Mouse (Mus musculus): ENCODE results near the gene Pgm5. TPM values are rescaled to one million over a fixed set of nuclear protein-coding genes. Genes with fewer than 3 reads are reported as not detected.
A peak's percentile ranks its signal among the peaks of the same experiment; 100 is the strongest.

Pgm5 gene
- polyA plus RNA-seq, 1 experiment from 2014 or later = 7.8 TPM

GRCm38 (mm10) chr19:24701716-24702115 lies 159.9 kb downstream of the Pgm5 start:
- H3K36me3 ChIP-seq (ENCODE audit: control insufficient read depth, insufficient read depth, low read length) = 0 out of 2 replicates have a peak, but pooled peaks cover 6% of the 10 kb centered on the region
- 78% methylated on average over 8 of the region's 8 CpGs for WGBS
- H3K9ac ChIP-seq (ENCODE audit: low read length) = no peak overlapping the region
- peaks cover 6 to 19% of the 10 kb centered on the region in 2 experiments for H3K4me1 ChIP-seq (ENCODE audit: control insufficient read depth in 2 of 2, insufficient read depth in 2 of 2, low read length in 2 of 2)
- no peak overlapping the region for H3K4me2 ChIP-seq (ENCODE audit: low read length)
- no peak overlapping the region for H3K4me3 ChIP-seq (ENCODE audit: control insufficient read depth in 1 of 2, insufficient read depth in 1 of 2, low read depth in 1 of 2, low read length in 2 of 2)
- ATAC-seq (ENCODE audit: insufficient number of reproducible peaks, insufficient read depth, low FRiP score, low read depth) = no peak
- H3K9me3 ChIP-seq (ENCODE audit: control insufficient read depth, low read length) = no peaks in the 10 kb centered on the region
- H3K27ac ChIP-seq (replicated peaks in 1 of 2; ENCODE audit: control insufficient read depth in 1 of 2, insufficient read depth in 1 of 2, low read depth in 2 of 2, low read length in 2 of 2) = no peak overlapping the region
- no peaks in the 10 kb centered on the region for H3K27me3 ChIP-seq (ENCODE audit: control insufficient read depth, insufficient read depth, low read length)

GRCm38 (mm10) chr19:24700664-24701063 lies 161.0 kb downstream of the Pgm5 start:
- ATAC-seq (ENCODE audit: insufficient number of reproducible peaks, insufficient read depth, low FRiP score, low read depth) = no peak
- 61% methylated on average over 5 of the region's 5 CpGs for WGBS
- H3K4me2 ChIP-seq (ENCODE audit: low read length) = no peak overlapping the region
- H3K27me3 ChIP-seq (ENCODE audit: control insufficient read depth, insufficient read depth, low read length) = no peaks in the 10 kb centered on the region
- no peak overlapping the region for H3K9ac ChIP-seq (ENCODE audit: low read length)
- H3K4me3 ChIP-seq (ENCODE audit: control insufficient read depth in 1 of 2, insufficient read depth in 1 of 2, low read depth in 1 of 2, low read length in 2 of 2) = no peak overlapping the region
- 0 out of 2 replicates have a peak, but pooled peaks cover 3% of the 10 kb centered on the region for H3K36me3 ChIP-seq (ENCODE audit: control insufficient read depth, insufficient read depth, low read length)
- H3K4me1 ChIP-seq (ENCODE audit: control insufficient read depth in 2 of 2, insufficient read depth in 2 of 2, low read length in 2 of 2) = peaks cover 6 to 10% of the 10 kb centered on the region in 2 experiments; a peak in 3 of 4 replicates
- no peak overlapping the region for H3K27ac ChIP-seq (replicated peaks in 1 of 2; ENCODE audit: control insufficient read depth in 1 of 2, insufficient read depth in 1 of 2, low read depth in 2 of 2, low read length in 2 of 2)
- no peaks in the 10 kb centered on the region for H3K9me3 ChIP-seq (ENCODE audit: control insufficient read depth, low read length)

- no peak overlapping the region for H3K9ac ChIP-seq (ENCODE audit: low read length)
- peaks cover 6 to 8% of the 10 kb centered on the region in 2 experiments; a peak in 2 of 4 replicates for H3K4me1 ChIP-seq (ENCODE audit: control insufficient read depth in 2 of 2, insufficient read depth in 2 of 2, low read length in 2 of 2)
- no peak overlapping the region for H3K27ac ChIP-seq (replicated peaks in 1 of 2; ENCODE audit: control insufficient read depth in 1 of 2, insufficient read depth in 1 of 2, low read depth in 2 of 2, low read length in 2 of 2)
- H3K4me3 ChIP-seq (ENCODE audit: control insufficient read depth in 1 of 2, insufficient read depth in 1 of 2, low read depth in 1 of 2, low read length in 2 of 2) = no peak overlapping the region
- no peak overlapping the region for H3K4me2 ChIP-seq (ENCODE audit: low read length)
- 0 out of 2 replicates have a peak, but pooled peaks cover 3% of the 10 kb centered on the region for H3K36me3 ChIP-seq (ENCODE audit: control insufficient read depth, insufficient read depth, low read length)
- H3K27me3 ChIP-seq (ENCODE audit: control insufficient read depth, insufficient read depth, low read length) = no peaks in the 10 kb centered on the region
- H3K9me3 ChIP-seq (ENCODE audit: control insufficient read depth, low read length) = no peaks in the 10 kb centered on the region
- no peak for ATAC-seq (ENCODE audit: insufficient number of reproducible peaks, insufficient read depth, low FRiP score, low read depth)
Observed at GRCm38 (mm10) chr19:24699910-24700309, 161.7 kb downstream of the Pgm5 start.

- Histone ChIP-seq H3K27ac (replicated peaks in 1 of 2; ENCODE audit: control insufficient read depth in 1 of 2, insufficient read depth in 1 of 2, low read depth in 2 of 2, low read length in 2 of 2) (no peak overlapping the region), H3K4me2 (ENCODE audit: low read length) (no peak overlapping the region), H3K36me3 (ENCODE audit: control insufficient read depth, insufficient read depth, low read length) (0 out of 2 replicates have a peak, but pooled peaks cover 3% of the 10 kb centered on the region), H3K9ac (ENCODE audit: low read length) (no peak overlapping the region), H3K9me3 (ENCODE audit: control insufficient read depth, low read length) (no peaks in the 10 kb centered on the region), H3K27me3 (ENCODE audit: control insufficient read depth, insufficient read depth, low read length) (no peaks in the 10 kb centered on the region), H3K4me1 (ENCODE audit: control insufficient read depth in 2 of 2, insufficient read depth in 2 of 2, low read length in 2 of 2) (peaks cover 6 to 8% of the 10 kb centered on the region in 2 experiments; a peak in 2 of 4 replicates), H3K4me3 (ENCODE audit: control insufficient read depth in 1 of 2, insufficient read depth in 1 of 2, low read depth in 1 of 2, low read length in 2 of 2) (no peak overlapping the region)
- no peak for ATAC-seq (ENCODE audit: insufficient number of reproducible peaks, insufficient read depth, low FRiP score, low read depth)
- WGBS = 77% methylated on average over 3 of the region's 3 CpGs
Observed at GRCm38 (mm10) chr19:24699196-24699595, 162.5 kb downstream of the Pgm5 start.

GRCm38 (mm10) chr19:24698651-24699050 lies 163.0 kb downstream of the Pgm5 start:
- Histone ChIP-seq H3K9ac (ENCODE audit: low read length) (no peak overlapping the region), H3K27me3 (ENCODE audit: control insufficient read depth, insufficient read depth, low read length) (no peaks in the 10 kb centered on the region), H3K4me1 (ENCODE audit: control insufficient read depth in 2 of 2, insufficient read depth in 2 of 2, low read length in 2 of 2) (peaks cover 6 to 8% of the 10 kb centered on the region in 2 experiments; a peak in 2 of 4 replicates), H3K4me3 (ENCODE audit: control insufficient read depth in 1 of 2, insufficient read depth in 1 of 2, low read depth in 1 of 2, low read length in 2 of 2) (no peak overlapping the region), H3K9me3 (ENCODE audit: control insufficient read depth, low read length) (no peaks in the 10 kb centered on the region), H3K27ac (replicated peaks in 1 of 2; ENCODE audit: control insufficient read depth in 1 of 2, insufficient read depth in 1 of 2, low read depth in 2 of 2, low read length in 2 of 2) (0 out of 4 replicates have a peak overlapping the region, but pooled peaks of 1 of the 2 experiments have one; percentile 11), H3K36me3 (ENCODE audit: control insufficient read depth, insufficient read depth, low read length) (0 out of 2 replicates have a peak, but pooled peaks cover 3% of the 10 kb centered on the region), H3K4me2 (ENCODE audit: low read length) (no peak overlapping the region)
- no peak for ATAC-seq (ENCODE audit: insufficient number of reproducible peaks, insufficient read depth, low FRiP score, low read depth)
- WGBS = 57% methylated on average over 5 of the region's 5 CpGs

GRCm38 (mm10) chr19:24697946-24698345 lies 163.7 kb downstream of the Pgm5 start:
- H3K4me2 ChIP-seq (ENCODE audit: low read length) = no peak overlapping the region
- no peak overlapping the region for H3K4me3 ChIP-seq (ENCODE audit: control insufficient read depth in 1 of 2, insufficient read depth in 1 of 2, low read depth in 1 of 2, low read length in 2 of 2)
- no peak overlapping the region for H3K9ac ChIP-seq (ENCODE audit: low read length)
- no peak for ATAC-seq (ENCODE audit: insufficient number of reproducible peaks, insufficient read depth, low FRiP score, low read depth)
- H3K36me3 ChIP-seq (ENCODE audit: control insufficient read depth, insufficient read depth, low read length) = peaks cover 3% of the 10 kb centered on the region; the same call in 1 of the 2 replicates
- H3K4me1 ChIP-seq (ENCODE audit: control insufficient read depth in 2 of 2, insufficient read depth in 2 of 2, low read length in 2 of 2) = peaks cover 6 to 8% of the 10 kb centered on the region in 2 experiments; a peak in 2 of 4 replicates
- no peaks in the 10 kb centered on the region for H3K9me3 ChIP-seq (ENCODE audit: control insufficient read depth, low read length)
- 26% methylated on average over 1 of the region's 1 CpGs for WGBS
- no peaks in the 10 kb centered on the region for H3K27me3 ChIP-seq (ENCODE audit: control insufficient read depth, insufficient read depth, low read length)
- no peak overlapping the region for H3K27ac ChIP-seq (replicated peaks in 1 of 2; ENCODE audit: control insufficient read depth in 1 of 2, insufficient read depth in 1 of 2, low read depth in 2 of 2, low read length in 2 of 2)

- H3K4me1 ChIP-seq (ENCODE audit: control insufficient read depth in 2 of 2, insufficient read depth in 2 of 2, low read length in 2 of 2) = peaks cover 3 to 5% of the 10 kb centered on the region in 2 experiments
- no peak overlapping the region for H3K4me2 ChIP-seq (ENCODE audit: low read length)
- WGBS = 52% methylated on average over 2 of the region's 2 CpGs
- no peak for ATAC-seq (ENCODE audit: insufficient number of reproducible peaks, insufficient read depth, low FRiP score, low read depth)
- no peak overlapping the region for H3K27ac ChIP-seq (replicated peaks in 1 of 2; ENCODE audit: control insufficient read depth in 1 of 2, insufficient read depth in 1 of 2, low read depth in 2 of 2, low read length in 2 of 2)
- H3K9me3 ChIP-seq (ENCODE audit: control insufficient read depth, low read length) = no peaks in the 10 kb centered on the region
- no peak overlapping the region for H3K4me3 ChIP-seq (ENCODE audit: control insufficient read depth in 1 of 2, insufficient read depth in 1 of 2, low read depth in 1 of 2, low read length in 2 of 2)
- no peak overlapping the region for H3K9ac ChIP-seq (ENCODE audit: low read length)
- H3K36me3 ChIP-seq (ENCODE audit: control insufficient read depth, insufficient read depth, low read length) = peaks cover 4% of the 10 kb centered on the region
- no peaks in the 10 kb centered on the region for H3K27me3 ChIP-seq (ENCODE audit: control insufficient read depth, insufficient read depth, low read length)
Observed at GRCm38 (mm10) chr19:24692691-24693090, 169.0 kb downstream of the Pgm5 start.

GRCm38 (mm10) chr19:24689531-24689930 lies 172.1 kb downstream of the Pgm5 start:
- Histone ChIP-seq H3K9me3 (ENCODE audit: control insufficient read depth, low read length) (no peaks in the 10 kb centered on the region), H3K27ac (replicated peaks in 1 of 2; ENCODE audit: control insufficient read depth in 1 of 2, insufficient read depth in 1 of 2, low read depth in 2 of 2, low read length in 2 of 2) (no peak overlapping the region), H3K9ac (ENCODE audit: low read length) (no peak overlapping the region), H3K4me2 (ENCODE audit: low read length) (no peak overlapping the region), H3K36me3 (ENCODE audit: control insufficient read depth, insufficient read depth, low read length) (peaks cover 4% of the 10 kb centered on the region), H3K4me1 (ENCODE audit: control insufficient read depth in 2 of 2, insufficient read depth in 2 of 2, low read length in 2 of 2) (peaks cover 3 to 5% of the 10 kb centered on the region in 2 experiments), H3K27me3 (ENCODE audit: control insufficient read depth, insufficient read depth, low read length) (no peaks in the 10 kb centered on the region), H3K4me3 (ENCODE audit: control insufficient read depth in 1 of 2, insufficient read depth in 1 of 2, low read depth in 1 of 2, low read length in 2 of 2) (no peak overlapping the region)
- ATAC-seq (ENCODE audit: insufficient number of reproducible peaks, insufficient read depth, low FRiP score, low read depth) = no peak
- 98% methylated on average over 4 of the region's 4 CpGs for WGBS

Data from heart, embryonic 14.5 days (tissue).